Mouse (Mus musculus) myocyte (in vitro differentiated cells): ENCODE data around the gene Sept11. TPM values are rescaled to one million over a fixed set of nuclear protein-coding genes. Genes with fewer than 3 reads are reported as not detected.

ENCODE experiments used
- H3K27me3 ChIP-seq: one replicate; pipeline ENCODE4 v1.6.1; 2011; ENCODE audit not compliant: control insufficient read depth, insufficient read depth, insufficient read length
- H3K36me3 ChIP-seq: one replicate; pipeline ENCODE4 v1.6.1; 2011; ENCODE audit not compliant: control insufficient read depth, insufficient read depth
- H3K4me2 ChIP-seq: one replicate; pipeline ENCODE4 v1.6.1; 2011; ENCODE audit warnings: low read depth, control low read depth
- H3K4me3 ChIP-seq: one replicate; pipeline ENCODE4 v1.5.1; 2011; ENCODE audit warnings: mild to moderate bottlenecking, control low read depth, moderate library complexity
- H3K79me2 ChIP-seq: one replicate; pipeline ENCODE4 v1.6.1; 2011; ENCODE audit not compliant: control insufficient read depth, insufficient read depth
- H3ac ChIP-seq: one replicate; pipeline ENCODE4 v1.6.1; 2011; ENCODE audit not compliant: control insufficient read depth, insufficient read length
- CEBPB ChIP-seq: IDR thresholded peaks from 2 replicates; pipeline ENCODE4 v1.6.1; 2011; ENCODE audit warnings: mild to moderate bottlenecking, moderate library complexity; ENCODE audit not compliant: poor library complexity, insufficient read depth, severe bottlenecking
- E2F4 ChIP-seq: IDR thresholded peaks from one replicate; pipeline ENCODE4 v1.6.1; 2011; ENCODE audit warnings: mild to moderate bottlenecking, control low read depth, moderate library complexity; ENCODE audit not compliant: insufficient read depth
- MAX ChIP-seq: IDR thresholded peaks from one replicate; pipeline ENCODE4 v1.6.1; 2011; ENCODE audit warnings: low read depth, mild to moderate bottlenecking, control low read depth
- MYOD1 ChIP-seq, 3 experiments: IDR thresholded peaks; one replicate each; pipeline ENCODE4 v1.6.1; 2011; ENCODE audit warnings: control low read depth in 2 of 3, low read depth in 2 of 3, mild to moderate bottlenecking in 2 of 3, moderate library complexity in 1 of 3; ENCODE audit not compliant: insufficient read length in 2 of 3, control insufficient read depth in 1 of 3
- MYOG ChIP-seq, 3 experiments: IDR thresholded peaks; one replicate each; pipeline ENCODE4 v1.6.1; 2011; ENCODE audit warnings: control low read depth in 2 of 3, low read depth in 2 of 3, mild to moderate bottlenecking in 2 of 3; ENCODE audit not compliant: insufficient read length in 2 of 3, control insufficient read depth in 1 of 3, insufficient read depth in 1 of 3
- POLR2A ChIP-seq: IDR thresholded peaks from one replicate; pipeline ENCODE4 v1.6.1; 2011; ENCODE audit warnings: low read depth, mild to moderate bottlenecking, control low read depth, moderate library complexity; ENCODE audit not compliant: insufficient read length
- POLR2AphosphoS2 ChIP-seq: IDR thresholded peaks from one replicate; pipeline ENCODE4 v1.6.1; 2011; ENCODE audit warnings: low read depth, control low read depth; ENCODE audit not compliant: insufficient read length
- REST ChIP-seq: IDR thresholded peaks from one replicate; pipeline ENCODE4 v1.6.1; 2011; ENCODE audit warnings: mild to moderate bottlenecking, control low read depth, moderate library complexity; ENCODE audit not compliant: insufficient read depth, insufficient read length
- SRF ChIP-seq: IDR thresholded peaks from one replicate; pipeline ENCODE4 v1.6.1; 2011; ENCODE audit warnings: low read depth; ENCODE audit not compliant: control insufficient read depth, insufficient read length
- TCF12 ChIP-seq: IDR thresholded peaks from one replicate; pipeline ENCODE4 v1.6.1; 2011; ENCODE audit warnings: mild to moderate bottlenecking, control low read depth; ENCODE audit not compliant: poor library complexity, insufficient read depth, severe bottlenecking
- TCF3 ChIP-seq: IDR thresholded peaks from one replicate; pipeline ENCODE4 v1.6.1; 2011; ENCODE audit warnings: low read depth, control low read depth; ENCODE audit not compliant: insufficient read length
- USF1 ChIP-seq: IDR thresholded peaks from one replicate; pipeline ENCODE4 v1.6.1; 2011; ENCODE audit warnings: low read depth, mild to moderate bottlenecking, control low read depth, moderate library complexity
- polyA plus RNA-seq: library from polyadenylated mRNA; unstranded; fragments of >200 nt; fragmentation: generic; extraction: Trizol; gene quantifications from one replicate; pipeline ENCODE4 v1.2.1, GENCODE M21; 2012; ENCODE audit warnings: missing spikeins

Gene Sept11
- polyA plus RNA-seq = 114 TPM

DNA sequence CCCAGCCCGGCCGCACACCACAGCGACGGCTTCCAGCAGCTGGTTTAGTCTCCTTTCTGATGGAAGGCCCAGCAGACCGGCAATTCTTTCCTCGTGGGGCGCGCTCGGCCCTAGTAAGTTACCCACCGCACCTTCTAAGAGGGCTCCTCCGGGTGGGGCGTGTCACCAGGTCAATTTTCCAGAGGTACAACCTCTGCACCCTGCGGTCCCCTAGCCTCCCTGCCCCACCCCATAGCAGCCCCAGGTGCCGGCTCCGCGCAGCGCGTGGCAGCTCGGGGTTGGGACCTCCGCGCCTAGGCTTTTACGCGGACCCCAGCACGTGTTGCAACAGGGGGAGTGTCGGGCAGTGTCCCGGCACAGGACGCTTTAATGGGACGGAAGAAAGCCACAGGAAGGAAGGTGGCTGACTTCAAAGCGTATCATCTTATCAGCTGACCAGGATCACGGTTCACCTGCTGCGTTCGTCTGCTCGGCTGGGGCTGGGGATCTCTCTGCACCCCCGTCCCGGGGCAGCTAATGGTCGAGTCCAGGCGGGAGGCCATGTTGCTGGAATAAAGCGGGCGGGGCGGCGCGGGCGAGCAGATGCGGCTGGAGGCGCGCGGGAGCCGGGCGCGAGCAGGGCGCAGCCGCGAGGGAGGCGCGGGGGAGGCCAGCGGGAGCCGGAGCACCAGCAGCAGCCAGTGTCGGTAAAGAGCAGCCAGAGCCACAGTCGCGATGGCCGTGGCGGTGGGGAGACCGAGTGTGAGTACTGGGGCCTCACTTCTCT lies at the start of gene Sept11:
Gene Sept11, plus strand, starts transcription at position 581 of the 766 bp plus-strand sequence.
- Histone ChIP-seq H3ac (peak within 1 kb of the TSS; percentile 66), H3K4me2 (peak within 1 kb of the TSS; percentile 89), H3K4me3 (peak within 1 kb of the TSS; percentile 98), H3K36me3 (peaks cover 4% of the 10 kb centered on the region), H3K27me3 (no peaks in the 10 kb centered on the region), H3K79me2 (peaks cover 51% of the 10 kb centered on the region)
- TF ChIP-seq POLR2A (peak; percentile 99), USF1 (peak; percentile 48), TCF12 (no peak), MYOG (IDR thresholded peaks at IDR 0.05; ENCODE audit: control insufficient read depth in 1 of 3, insufficient read depth in 1 of 3, insufficient read length in 2 of 3, low read depth in 2 of 3) (peak in 2 of 3 experiments; percentile 28 to 65), MYOD1 (IDR thresholded peaks at IDR 0.05; ENCODE audit: control insufficient read depth in 1 of 3, insufficient read length in 2 of 3, low read depth in 2 of 3) (peak in 2 of 3 experiments; percentile 7 to 65), MAX (peak; percentile 42), REST (peak; percentile 47), POLR2AphosphoS2 (peak; percentile 99), TCF3 (peak; percentile 27), E2F4 (peak; percentile 37), SRF (peak; percentile 58), CEBPB (no peak)

GRCm38 (mm10) chr5:93043688-93044583 lies 49.3 kb upstream of the Sept11 start:
- H3K27me3 ChIP-seq = peaks cover 28% of the 10 kb centered on the region
- H3K36me3 ChIP-seq = no peaks in the 10 kb centered on the region
- H3K4me3 ChIP-seq = no peak overlapping the region
- no peak for TF ChIP-seq E2F4
- TF ChIP-seq POLR2AphosphoS2 = no peak
- TF ChIP-seq REST = no peak
- TF ChIP-seq MYOG (IDR thresholded peaks at IDR 0.05; ENCODE audit: control insufficient read depth in 1 of 3, insufficient read depth in 1 of 3, insufficient read length in 2 of 3, low read depth in 2 of 3) = no peak
- TF ChIP-seq USF1 = no peak
- no peak for TF ChIP-seq MYOD1 (IDR thresholded peaks at IDR 0.05; ENCODE audit: control insufficient read depth in 1 of 3, insufficient read length in 2 of 3, low read depth in 2 of 3)
- no peak for TF ChIP-seq CEBPB
- peak overlapping the region; percentile 34 for H3K4me2 ChIP-seq
- no peaks in the 10 kb centered on the region for H3K79me2 ChIP-seq
- no peak overlapping the region for H3ac ChIP-seq

DNA sequence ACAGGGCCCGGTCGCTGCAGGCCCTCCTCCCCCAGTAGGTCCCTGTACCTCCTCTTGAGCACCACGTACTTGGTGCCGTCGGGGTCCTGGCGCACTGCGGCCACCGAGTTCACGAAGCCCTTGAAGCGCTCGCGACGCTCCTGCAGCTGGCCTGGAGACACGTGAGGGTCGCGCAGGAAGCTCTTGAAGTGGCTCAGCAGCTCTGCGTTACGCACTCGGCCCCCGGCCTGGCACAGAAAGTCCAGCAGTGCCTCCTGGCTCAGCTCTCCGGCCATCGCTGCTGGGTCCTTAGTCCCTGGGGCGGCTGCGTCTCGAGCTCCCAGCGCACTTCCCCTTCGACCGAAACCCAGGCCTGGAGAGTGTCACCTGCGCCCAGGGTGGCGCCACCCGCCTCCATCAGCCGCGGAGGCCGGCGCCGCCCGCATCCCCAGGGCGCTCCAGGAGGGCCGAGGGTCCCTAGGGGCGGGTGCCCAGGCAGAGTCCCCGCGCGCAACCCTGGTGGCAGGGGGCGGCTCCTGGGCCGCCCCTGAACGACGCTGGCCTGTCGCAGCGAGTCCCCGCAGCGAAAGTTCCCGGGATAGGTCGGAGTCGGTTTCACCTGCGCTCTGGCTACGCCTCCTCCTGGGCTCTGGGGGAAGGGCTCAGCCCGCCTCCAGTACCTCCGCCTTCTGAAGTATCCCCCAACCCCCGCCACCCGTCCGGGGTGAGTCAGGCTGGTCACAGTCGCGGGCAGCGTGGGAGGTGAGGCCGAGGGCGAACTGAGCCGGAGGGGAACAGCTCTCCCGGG lies 48.5 kb upstream of the Sept11 start, which contains the start of gene Sowahb:
Gene Sowahb, minus strand, starts transcription at position 439 of the 787 bp plus-strand sequence.
- peaks cover 28% of the 10 kb centered on the region for H3K27me3 ChIP-seq
- H3K79me2 ChIP-seq = no peaks in the 10 kb centered on the region
- H3K4me2 ChIP-seq = peak within 1 kb of the TSS; percentile 34
- TF ChIP-seq E2F4 (no peak), TCF12 (no peak), MAX (no peak)
- H3K4me3 ChIP-seq = no peak within 1 kb of the TSS
- H3K36me3 ChIP-seq = no peaks in the 10 kb centered on the region
- no peak within 1 kb of the TSS for H3ac ChIP-seq

DNA sequence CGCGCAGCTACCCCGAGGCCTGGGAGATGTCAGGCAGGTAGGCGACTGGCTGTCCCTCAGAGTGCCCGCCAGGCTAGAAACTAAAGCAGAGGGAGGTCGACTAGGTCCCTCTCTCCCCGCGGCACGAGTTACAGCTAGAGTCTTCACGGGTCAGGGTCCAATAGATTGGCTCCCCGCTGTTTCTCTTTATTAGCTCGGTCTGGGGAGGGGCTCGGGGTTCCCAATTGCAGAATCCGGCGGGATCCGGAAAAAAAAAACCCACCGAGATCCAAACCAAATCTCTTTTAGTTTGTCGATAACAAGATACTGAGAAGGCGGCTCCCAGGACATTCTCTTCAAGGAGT lies 47.9 kb upstream of the Sept11 start:
- TF ChIP-seq E2F4 = no peak
- no peak for TF ChIP-seq TCF3
- TF ChIP-seq SRF = no peak
- no peak for TF ChIP-seq TCF12
- no peak for TF ChIP-seq POLR2A
- TF ChIP-seq REST = no peak
- no peak for TF ChIP-seq USF1
- TF ChIP-seq POLR2AphosphoS2 = no peak
- TF ChIP-seq MYOD1 (IDR thresholded peaks at IDR 0.05; ENCODE audit: control insufficient read depth in 1 of 3, insufficient read length in 2 of 3, low read depth in 2 of 3) = no peak
- no peak for TF ChIP-seq MAX
- no peak for TF ChIP-seq CEBPB
- no peak for TF ChIP-seq MYOG (IDR thresholded peaks at IDR 0.05; ENCODE audit: control insufficient read depth in 1 of 3, insufficient read depth in 1 of 3, insufficient read length in 2 of 3, low read depth in 2 of 3)

More for the DNA sequence above, 47.9 kb upstream of the Sept11 start:
- no peaks in the 10 kb centered on the region for H3K36me3 ChIP-seq
- no peak overlapping the region for H3ac ChIP-seq
- H3K4me3 ChIP-seq = no peak overlapping the region
- H3K27me3 ChIP-seq = peaks cover 28% of the 10 kb centered on the region
- H3K4me2 ChIP-seq = peak overlapping the region; percentile 34
- H3K79me2 ChIP-seq = no peaks in the 10 kb centered on the region
